Mouse (Mus musculus): ENCODE data around the gene Sox6.

DNA sequence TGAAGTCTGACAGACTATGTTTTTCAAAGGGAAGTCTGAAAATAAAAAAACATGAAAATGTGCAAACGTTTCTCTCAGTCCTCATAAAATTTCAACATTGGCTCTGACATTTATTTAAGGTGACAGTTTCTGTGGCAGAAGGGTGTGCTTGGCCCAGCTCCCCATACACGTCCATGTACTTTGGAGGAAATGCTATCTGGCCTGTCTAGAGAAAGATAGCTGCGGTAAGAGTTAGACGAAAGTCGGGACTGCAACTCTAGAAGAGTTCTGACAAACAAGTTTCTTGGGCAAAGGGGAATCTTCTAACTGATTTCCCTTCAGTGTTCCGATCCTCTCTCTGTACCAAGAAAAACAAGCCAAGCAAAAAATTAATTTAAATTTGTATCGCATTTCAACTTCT is 150.5 kb downstream of the Sox6 start:
- no peak for TF ChIP-seq CTCF (IDR thresholded peaks at IDR 0.05; ENCODE audit: borderline replicate concordance, insufficient read depth, low read length)
- TF ChIP-seq POLR2A (IDR thresholded peaks at IDR 0.05; ENCODE audit: low read depth, low read length): no peak

Data from embryonic fibroblast, embryonic 13.5 days (primary cell).